Mouse (Mus musculus): Measurements from ENCODE around the gene Kank3.
"Not testable (repeated sequence)": the region's sequence is repeated elsewhere in the genome, so short reads cannot be mapped to it uniquely, and the experiment has no call there.

The Kank3 gene

DNA sequence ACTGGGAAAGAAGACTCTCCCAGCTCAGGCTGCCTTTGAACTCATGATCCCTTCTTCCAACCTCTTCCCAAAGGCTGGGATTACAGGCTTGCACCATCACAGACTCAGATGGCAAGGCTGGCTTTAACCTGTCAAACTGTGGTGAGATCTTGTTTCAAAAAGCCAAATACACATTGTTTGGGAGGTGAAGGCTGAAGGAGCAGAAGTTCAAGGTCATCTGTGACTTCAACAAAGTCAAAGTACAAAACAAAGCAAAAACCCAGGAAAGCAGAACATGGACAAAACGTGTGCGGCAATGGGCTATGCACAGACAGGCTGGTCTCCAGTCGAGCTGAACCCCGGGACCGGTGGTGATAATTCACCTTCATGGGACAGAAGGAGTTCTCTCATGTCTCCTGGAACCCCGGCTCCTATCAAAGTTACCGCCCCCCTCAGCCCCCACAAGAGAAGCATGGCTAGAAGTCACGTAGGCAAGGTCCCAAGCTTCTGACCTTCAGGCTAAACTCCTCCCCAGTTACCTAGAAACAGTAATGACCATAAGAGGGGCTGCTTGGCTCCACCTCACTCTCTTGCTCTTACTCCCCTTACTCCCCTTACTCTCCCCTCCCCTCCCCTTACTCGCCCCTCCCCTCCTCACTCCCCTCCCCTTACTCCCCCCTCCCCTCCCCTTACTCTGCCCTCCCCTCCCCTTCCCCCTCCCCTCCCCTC is 3.0 kb upstream of the Kank3 start:
- DNase-seq (ENCODE audit: low read depth, low spot score) = no peak

DNA sequence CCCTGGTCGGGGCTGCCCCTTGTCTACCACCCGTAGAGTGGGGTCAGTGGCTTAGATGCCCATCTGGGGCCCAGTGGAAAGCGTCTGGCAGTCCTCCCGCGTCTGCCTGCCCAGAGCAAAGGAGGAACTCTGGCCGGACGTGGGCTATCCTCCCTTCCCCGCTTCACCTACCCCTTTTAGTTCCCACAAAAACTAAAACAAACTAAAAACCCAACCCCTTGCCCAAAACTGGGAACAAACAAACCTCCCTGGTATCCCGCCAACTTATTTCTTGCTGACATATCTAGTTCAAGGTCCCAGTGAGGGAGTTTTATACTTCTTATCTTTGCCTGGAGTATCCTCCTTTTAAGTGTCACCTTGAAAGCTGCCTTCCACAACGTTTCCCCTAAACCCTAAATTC is 2.1 kb upstream of the Kank3 start:
- no peak for DNase-seq (ENCODE audit: low read depth, low spot score)

DNA sequence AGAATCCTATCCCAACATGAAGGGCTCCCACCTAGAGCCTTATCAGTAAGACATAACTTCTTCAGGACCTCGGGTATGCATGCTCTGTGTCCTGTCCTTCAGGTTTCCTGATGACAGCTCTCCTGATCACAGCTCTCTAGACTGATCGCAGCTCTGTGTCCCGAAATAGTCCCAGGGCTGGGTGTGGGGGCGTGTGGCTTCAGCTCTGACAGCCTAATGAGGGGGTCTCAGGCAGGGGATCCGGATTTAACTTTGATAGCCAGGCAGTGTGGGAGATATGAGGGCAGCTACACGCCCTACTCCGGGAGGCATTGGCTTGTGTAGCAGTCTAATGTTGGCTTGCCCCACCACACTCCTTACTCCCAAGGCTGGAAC is 810 bp downstream of the Kank3 start:
- DNase-seq (ENCODE audit: low read depth, low spot score) = no peak

DNA sequence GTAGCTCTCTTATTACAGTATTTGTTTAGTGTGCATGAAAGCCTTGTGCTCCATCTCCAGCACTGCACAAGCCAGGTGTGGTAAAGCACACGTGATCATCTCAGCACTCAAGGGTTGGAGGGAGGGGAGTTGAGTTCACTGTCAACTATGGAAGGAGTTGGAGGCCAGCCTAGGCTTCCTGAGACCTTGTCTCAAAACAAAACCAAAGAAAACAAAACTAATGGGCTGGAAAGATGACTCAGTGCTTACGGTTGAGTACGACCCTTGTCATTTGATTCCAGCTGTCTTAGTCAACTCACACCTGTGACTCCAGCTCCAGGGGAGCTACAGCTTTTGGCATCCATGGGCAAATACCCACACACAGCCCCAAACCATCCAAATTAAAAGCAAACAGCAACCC is 2.2 kb downstream of the Kank3 start:
- DNase-seq (ENCODE audit: low read depth, low spot score) = no peak

DNA sequence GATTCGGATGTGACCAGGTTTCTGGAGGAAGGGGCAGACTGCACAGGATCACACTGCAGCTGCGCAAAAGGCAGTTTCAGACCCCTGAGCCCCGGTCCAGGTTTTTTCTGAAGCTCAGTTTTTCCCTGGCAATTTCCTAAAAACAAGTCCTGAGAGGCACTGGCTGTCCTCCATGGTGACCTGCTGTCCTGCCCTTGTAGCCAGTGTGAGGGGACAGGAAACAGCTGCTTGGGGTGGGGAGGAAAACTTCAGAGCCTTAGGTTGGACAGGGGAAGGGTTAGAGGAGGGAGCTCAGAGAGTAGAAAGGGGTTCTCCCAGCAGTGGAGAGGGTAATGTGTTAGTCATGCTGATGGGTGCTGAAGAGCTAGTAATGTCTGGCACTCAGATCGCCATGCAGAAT is 2.7 kb downstream of the Kank3 start:
- no peak for DNase-seq (ENCODE audit: low read depth, low spot score)

DNA sequence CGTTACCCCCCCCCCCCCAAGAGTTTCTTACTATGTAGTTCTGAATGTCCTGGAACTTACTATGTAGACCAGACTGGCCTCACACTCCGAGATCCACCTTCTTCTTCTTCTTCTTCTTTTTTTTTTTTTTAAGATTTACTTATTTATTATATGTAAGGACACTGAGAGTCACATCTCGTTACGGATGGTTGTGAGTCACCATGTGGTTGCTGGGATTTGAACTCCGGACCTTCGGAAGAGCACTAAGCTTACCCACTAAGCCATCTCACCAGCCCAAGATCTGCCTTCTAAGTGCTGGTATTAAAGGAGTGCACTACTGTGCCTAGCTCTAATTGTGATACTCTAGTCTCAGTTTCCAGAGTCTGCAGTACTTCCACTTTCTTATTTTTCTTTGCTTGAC is 5.1 kb downstream of the Kank3 start:
- no peak for DNase-seq (ENCODE audit: low read depth, low spot score)

DNA sequence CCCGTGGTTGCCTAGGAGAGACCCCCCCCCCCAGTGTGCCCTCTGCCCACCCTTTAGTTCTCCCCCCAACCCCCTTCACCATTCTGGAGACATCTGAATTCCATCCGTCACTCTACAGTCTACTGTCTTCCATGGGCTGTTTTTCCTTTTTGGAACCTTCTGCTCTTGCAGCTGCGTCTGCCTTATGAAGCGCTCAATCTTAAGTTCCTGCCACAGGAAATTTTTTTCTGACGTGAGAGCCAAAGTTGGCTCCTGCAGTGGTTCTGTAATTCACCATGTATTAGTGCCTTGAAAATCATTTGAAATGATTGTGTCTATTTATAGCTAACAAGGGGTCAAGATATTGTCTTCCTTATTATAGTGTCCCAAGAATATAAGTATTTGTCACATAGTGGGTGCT is 6.3 kb downstream of the Kank3 start:
- no peak for DNase-seq (ENCODE audit: low read depth, low spot score)

DNA sequence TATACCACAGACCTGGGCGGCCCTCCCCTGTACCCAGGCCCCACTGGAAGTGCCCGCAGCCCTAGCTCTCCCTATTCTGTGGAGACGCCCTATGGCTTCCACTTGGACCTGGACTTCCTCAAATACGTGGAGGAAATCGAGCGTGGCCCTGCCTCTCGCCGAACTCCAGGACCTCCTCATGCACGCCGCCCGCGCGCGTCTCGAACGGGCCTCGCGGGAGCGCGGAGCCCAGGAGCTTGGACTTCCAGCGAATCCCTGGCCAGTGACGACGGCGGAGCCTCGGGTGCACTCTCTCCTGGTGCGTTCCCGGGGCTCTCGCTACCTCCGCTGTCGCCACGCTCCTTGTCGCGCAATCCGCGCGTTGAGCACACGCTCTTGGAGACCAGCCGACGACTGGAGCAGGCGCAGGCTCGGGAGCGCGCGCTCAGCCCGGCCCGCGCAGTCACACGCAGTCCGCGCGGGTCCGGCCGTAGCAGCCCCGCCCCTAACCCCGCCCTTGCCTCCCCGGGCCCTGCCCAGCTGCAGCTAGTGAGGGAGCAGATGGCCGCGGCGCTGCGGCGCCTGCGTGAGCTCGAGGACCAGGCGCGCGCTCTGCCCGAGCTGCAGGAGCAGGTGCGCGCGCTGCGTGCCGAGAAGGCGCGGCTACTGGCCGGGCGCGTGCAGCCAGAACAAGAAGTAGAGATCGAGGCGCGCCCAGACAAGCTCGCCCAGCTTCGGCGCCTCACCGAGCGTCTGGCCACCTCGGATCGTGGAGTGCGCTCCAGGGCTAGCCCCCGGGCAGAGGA is 7.1 kb downstream of the Kank3 start:
- peak; percentile 86 for DNase-seq (ENCODE audit: low read depth, low spot score)

DNA sequence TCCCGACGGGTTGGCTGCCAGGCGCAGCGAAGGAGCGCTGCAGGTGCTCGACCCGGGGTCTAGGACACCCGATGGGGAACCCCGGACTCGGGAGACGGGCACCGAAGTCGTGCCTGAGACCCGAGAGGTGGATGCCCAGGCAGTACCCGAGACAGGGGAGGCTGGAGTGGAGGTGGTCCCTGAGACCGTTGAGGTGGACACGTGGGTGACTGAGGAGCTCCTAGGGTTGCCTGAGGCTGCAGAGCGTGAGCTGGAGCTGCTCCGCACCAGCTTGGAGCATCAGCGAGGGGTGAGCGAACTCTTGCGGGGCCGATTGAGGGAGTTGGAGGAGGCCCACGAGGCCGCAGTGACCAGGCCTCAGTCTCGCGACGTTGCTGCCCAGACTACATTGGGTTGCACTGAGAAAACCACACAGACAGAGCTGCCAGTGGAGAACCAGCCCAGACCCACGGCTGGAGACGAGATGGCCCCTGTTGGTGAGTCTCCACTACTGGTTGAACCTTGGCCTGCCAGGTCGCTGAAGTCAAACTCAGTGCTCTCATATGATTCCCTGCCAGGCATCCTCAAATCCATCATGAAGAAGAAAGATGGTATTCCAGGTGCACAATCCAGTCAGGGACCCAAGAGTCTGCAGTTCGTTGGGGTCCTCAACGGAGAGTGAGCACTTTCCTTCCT is 7.8 kb downstream of the Kank3 start:
- DNase-seq (ENCODE audit: low read depth, low spot score) = no peak

DNA sequence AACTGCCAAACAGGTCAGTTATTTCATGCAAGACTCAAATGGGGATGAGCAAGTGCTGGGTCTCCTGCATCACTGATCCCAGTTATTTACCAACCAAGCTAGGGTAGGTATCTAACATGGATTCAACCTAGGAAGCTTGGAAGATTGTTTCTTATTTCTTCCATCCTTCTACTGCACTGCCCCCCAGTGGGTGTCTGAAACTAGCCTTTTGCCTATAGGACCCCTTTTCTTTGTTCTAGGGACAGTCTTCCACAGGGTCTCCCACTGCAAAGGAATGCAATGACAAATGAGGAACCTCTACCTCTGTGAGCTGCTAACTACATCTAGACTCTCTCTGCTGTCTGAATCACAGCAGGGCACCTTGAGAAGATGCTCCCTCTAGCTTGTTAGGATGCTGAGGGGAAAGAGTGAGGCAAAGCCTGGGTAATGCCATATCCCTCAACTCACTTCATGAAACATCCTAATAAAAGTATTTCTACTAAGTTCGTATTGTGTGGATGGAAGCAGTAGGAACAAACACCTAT is 12.2 kb downstream of the Kank3 start:
- DNase-seq (ENCODE audit: low read depth, low spot score) = no peak

DNA sequence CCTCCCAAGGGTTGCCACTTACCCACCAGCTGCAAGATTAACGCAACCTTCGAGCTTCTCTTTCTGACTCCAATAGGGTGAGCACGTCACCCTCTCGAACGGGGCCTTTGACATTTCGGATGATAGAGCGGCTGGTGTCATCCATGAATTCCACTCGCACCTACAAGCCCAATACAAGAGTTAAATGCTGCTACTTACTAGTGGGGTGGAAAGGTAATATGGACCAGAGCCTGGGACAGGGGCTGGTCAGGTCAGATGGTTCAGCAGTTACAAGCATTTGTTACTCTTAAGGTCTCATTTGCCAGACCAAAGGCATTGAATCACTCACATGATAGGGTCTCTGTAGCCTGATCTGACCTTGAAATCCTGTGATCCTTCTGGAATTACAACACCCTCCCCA is 12.9 kb downstream of the Kank3 start:
- not testable (repeated sequence) for DNase-seq (ENCODE audit: low read depth, low spot score)

DNA sequence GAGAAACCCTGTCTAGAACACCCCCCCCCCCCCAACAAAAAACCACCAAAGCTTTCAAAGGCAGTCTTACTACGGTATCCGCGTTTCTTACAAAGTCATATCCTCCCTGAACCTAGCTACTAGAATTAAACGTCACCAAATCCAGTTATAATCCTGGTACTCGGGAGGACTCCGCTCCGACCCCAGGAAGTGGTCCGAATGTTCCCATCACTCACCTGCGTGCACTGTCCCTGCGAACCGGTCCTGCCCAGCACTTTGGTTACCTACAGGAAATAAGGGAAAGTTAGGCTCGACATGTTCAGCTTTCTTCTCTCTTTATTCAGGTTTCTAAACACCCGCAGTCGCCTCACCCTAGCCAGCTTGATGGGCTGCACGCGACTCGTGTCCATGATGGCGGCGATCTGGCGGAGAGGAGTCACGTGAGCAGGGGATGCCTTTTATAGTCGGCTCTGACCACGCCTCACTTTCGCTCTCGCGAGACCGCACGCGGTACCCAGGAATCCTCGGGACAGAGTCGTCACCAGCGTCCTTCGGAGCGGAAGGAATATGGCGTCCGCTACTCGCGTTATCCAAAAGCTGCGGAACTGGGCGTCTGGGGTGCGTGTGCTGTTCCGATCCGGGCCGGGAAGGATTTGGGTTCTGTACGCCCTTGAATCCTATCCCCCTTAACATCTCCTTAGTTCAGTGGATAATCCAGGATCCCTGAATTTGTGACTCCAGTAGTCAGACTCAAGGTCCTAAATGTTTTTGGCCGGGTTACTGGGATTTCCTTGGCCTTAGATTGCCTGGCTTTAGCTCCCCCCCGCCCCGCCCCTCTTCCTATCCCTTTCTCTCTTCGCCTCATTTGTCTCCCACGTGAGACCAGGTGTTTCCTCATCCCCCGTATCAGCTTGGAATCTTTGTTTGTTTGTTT is 14.0 kb downstream of the Kank3 start, which contains the start of the genes Rps28 and Ndufa7:
TSS of gene Rps28 (minus strand) at position 479 of the 913 bp plus-strand sequence.
TSS of gene Ndufa7 (plus strand) at position 489 of the 913 bp plus-strand sequence.
- peak; percentile 93 for DNase-seq (ENCODE audit: low read depth, low spot score)

DNA sequence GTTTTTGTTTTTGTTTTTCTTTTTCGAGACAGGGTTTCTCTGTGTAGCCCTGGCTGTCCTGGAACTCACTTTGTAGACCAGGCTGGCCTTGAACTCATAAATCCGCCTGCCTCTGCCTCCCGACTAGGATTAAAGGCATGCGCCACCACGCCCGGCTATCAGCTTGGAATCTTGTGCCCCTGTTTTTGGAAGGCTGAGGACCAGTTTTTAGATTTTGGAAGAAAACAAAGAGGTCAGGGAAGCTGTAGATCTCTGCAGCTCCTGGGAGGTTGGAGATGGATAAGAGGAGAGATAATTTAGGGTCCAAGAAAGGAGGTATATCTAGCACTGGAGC is 14.6 kb downstream of the Kank3 start:
- DNase-seq (ENCODE audit: low read depth, low spot score) = not testable (repeated sequence)

DNA sequence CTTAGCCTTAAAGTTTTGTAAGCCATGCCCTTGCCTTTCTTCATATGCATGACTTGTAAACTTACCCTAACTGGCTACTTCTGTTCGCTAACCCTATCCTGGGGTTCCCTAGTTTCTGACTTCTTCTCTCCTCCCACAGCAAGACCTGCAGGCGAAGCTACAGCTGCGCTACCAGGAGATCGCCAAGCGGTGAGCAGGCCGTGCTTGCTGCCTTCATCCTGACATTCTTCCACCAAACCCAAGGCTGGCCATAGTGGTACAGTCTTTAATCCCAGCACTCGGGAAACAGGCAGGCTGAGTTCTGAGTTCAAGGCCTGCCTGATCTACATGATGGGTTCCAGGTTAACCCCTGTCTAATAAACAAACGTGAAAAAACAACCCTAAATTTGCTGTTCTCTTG is 15.1 kb downstream of the Kank3 start:
- no peak for DNase-seq (ENCODE audit: low read depth, low spot score)

DNA sequence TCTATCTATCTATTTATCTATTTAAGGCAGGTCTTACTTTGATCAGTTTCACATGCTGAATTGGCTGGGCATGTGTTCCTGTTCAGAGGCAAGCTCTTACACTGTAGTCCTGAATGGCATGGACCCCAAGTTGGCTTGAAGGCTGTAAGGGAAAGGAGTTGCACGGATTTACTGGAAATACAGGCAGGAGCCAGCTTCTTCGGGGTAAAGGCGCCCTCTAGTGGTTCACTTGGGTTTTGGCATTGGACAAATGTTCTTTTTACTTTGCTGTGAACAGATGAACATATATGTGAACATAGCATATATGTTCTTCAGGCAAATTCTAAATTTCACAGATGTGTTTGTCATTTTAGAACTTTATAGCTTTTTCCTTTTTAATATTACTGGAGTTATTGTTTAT is 16.5 kb downstream of the Kank3 start:
- DNase-seq (ENCODE audit: low read depth, low spot score) = peak; percentile 44

DNA sequence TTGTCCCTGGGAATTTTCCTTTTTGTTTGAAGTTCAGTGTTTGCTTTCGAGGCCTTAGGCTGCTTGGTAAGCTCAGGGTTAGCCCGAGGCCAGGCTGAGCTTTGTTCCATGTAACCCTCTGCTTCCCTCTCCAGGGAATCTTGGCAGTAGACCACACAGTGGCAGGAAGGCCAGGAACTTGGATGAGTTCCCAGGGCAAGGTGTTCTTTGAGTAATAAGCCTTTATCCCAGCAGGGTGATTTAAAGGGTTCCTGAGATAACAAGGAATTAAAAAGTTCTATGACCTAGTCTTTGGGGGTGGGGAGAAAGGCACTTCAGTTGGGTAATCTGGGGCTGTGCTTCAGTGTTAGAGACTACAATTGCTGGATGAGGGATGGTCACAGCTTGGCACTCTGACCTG is 18.6 kb downstream of the Kank3 start:
- DNase-seq (ENCODE audit: low read depth, low spot score) = no peak

DNA sequence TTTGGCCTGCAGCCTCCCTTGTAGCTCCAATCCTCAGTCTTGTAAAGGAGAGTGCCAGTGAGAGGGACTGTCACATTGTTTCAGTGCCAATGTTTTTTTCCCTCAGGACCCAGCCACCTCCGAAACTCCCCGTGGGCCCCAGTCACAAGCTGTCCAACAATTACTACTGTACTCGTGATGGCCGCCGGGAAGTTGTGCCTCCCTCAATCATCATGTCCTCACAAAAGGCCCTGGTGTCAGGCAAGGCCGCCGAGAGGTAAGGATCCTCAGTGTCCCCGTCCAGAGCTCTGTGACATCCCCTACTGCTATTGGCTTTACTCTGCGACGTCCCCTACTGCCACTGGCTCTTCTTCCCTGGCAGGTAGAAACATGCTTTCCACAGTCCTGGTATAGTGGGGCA is 19.2 kb downstream of the Kank3 start:
- no peak for DNase-seq (ENCODE audit: low read depth, low spot score)

DNA sequence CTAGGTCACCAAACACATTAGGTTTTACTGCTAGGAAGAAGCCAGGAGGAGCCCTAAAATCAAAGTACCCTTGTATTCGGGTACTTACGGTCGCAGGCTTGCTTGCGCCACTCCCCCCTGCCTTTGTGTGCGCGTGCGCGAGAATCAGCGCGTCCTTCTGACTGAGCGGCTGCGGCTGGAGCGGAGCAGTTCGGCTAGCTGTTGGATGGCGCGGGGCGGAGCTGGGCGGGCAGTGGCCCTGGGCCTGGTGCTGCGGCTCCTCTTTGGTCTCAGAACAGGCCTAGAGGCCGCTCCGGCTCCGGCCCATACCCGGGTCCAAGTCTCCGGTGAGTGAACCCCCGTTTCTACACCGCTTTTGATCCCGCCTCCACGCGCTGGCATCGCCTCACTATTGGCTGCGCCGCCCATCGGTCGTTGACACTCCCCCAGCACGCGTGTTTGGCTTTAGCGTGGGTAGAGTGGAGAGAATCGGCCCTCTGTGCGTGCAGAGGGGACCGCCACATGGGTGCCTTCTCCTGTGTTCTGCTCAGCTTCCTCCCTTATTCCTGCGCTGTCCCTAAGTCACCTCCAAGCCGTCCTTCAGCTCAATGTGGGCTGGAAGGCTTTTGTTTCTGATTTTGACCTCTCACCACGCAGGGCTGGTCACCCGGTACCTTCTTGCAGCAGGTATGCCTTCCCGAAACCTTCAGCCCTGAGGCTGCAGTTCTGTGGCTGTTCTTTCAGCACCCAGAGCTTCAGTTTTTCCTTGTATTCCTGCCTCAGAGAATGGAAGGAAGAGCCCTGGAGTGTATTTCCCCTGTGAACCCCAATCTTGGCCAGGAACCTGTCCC is 32.9 kb downstream of the Kank3 start, which contains the start of gene Cd320:
TSS of gene Cd320 (plus strand) at position 126 of the 830 bp plus-strand sequence.
- DNase-seq (ENCODE audit: low read depth, low spot score) = peak; percentile 86

DNA sequence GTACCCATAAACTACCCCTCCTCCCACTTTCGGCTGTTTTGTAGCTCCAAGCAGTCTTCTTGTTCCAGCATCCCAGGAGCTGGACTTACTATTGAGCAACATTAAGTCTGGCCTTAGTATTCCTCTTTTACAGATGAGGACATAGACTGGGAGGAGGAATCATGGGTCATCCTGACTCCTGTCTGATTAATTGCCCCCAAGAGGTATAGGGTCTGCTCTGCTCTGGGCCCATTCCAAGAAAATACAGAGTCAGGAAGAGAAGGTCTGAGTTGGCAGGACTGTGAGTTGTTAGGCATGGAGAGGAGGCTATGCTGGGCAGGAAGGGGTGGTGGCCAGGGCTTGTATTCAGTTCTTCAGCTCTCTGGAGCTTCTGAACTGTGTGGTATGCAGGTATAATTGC is 33.9 kb downstream of the Kank3 start:
- DNase-seq (ENCODE audit: low read depth, low spot score) = no peak

DNA sequence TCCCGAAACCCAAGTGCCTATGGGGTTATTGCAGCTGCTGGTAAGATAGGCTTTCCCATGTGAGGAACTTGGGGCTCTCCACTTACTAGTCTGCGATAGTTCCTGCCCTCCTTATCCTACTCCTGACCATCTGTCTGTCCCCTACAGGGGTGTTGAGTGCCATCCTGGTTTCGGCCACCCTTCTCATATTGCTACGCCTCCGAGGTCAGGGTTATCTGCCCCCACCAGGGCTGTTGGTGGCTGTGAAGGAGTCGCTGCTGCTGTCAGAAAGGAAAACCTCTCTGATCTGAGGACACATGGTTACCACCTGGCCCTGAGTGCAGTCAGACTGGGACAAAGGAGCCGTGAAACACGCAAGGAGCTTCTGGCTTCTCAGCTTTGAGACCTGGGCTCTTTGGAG is 37.8 kb downstream of the Kank3 start:
- DNase-seq (ENCODE audit: low read depth, low spot score) = no peak
